In the genomic region with DNA sequence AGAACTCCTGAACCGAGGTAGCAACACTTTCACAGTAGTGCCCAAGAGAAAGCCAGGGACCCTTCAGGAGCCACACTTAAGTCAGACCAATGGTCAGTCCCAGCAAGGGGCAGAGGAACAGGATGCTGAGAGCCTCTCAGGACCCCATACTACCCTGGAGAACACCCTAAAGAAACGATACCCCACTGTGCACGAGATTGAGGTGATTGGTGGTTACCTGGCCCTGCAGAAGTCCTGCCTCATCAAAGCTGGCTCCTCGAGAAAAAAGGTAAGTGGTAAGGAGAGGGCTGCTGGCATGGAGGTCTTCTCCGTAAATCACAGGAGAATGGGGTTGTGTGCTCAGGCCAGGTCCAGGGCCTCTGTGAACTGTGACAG, we compare ENCODE assay signal across 10 mouse cellular contexts. TPM values are rescaled to one million over a fixed set of nuclear protein-coding genes. Genes with fewer than 3 reads are reported as not detected.
DNase-seq lines count a peak whose midpoint lies in the region; ATAC-seq and TF ChIP-seq lines count a peak whose summit lies in the region.
"Had no signal": no experiment of that assay in that cellular context is flagged by ENCODE, and none has a peak within 500 bp of the region (broad histone marks: within the 10 kb centered on the region; RNA-seq: fewer than 3 reads in every experiment).

No protein-coding gene starts in this region.

- no peak for ATAC-seq in forebrain, embryonic 15.5 days (replicated peaks)
- ATAC-seq in megakaryocyte-erythroid progenitor cell, adult 5-6 weeks (replicated peaks; ENCODE audit: low FRiP score, low TSS enrichment, poor library complexity, severe bottlenecking): no peak

- H3K4me1 ChIP-seq in E14TG2a.4 (replicated peaks; ENCODE audit: low read depth, low read length): peaks cover 63% of the 10 kb centered on the region
- H3K4me1 ChIP-seq in forebrain, embryonic 15.5 days: peaks cover 56% of the 10 kb centered on the region
- peaks cover 52% of the 10 kb centered on the region for H3K4me1 ChIP-seq in midbrain, embryonic 10.5 days

- no peak for TF ChIP-seq CTCF in gastrocnemius, adult 2 months (IDR thresholded peaks at IDR 0.05)
- no peak for TF ChIP-seq CTCF in E14TG2a.4 (conservative IDR thresholded peaks at IDR 0.05; ENCODE audit: low read length)

- 81% methylated on average over 5 of the region's 5 CpGs for WGBS in forebrain, embryonic 15.5 days
- WGBS in midbrain, embryonic 10.5 days: 81% methylated on average over 5 of the region's 5 CpGs

- H3K36me3 ChIP-seq in E14TG2a.4 (ENCODE audit: insufficient read depth, low read length): peaks cover 58% of the 10 kb centered on the region
- H3K36me3 ChIP-seq in forebrain, embryonic 15.5 days: peaks cover 4% of the 10 kb centered on the region
- H3K36me3 ChIP-seq in midbrain, embryonic 10.5 days: peaks cover 17% of the 10 kb centered on the region

- no peaks in the 10 kb centered on the region for H3K9me3 ChIP-seq in E14TG2a.4 (ENCODE audit: low read length)
- H3K9me3 ChIP-seq in forebrain, embryonic 15.5 days: no peaks in the 10 kb centered on the region
- no peaks in the 10 kb centered on the region for H3K9me3 ChIP-seq in midbrain, embryonic 10.5 days (replicated peaks)

- H3K9ac ChIP-seq in forebrain, embryonic 15.5 days (replicated peaks): no peak overlapping the region

- DNase-seq in gastrocnemius, adult 2 months: no peak
- DNase-seq in gastrocnemius, adult 18-20 months (ENCODE audit: low spot score): no peak
- no peak for DNase-seq in midbrain, embryonic 10.5 days (ENCODE audit: low spot score)
- DNase-seq in urinary bladder, postnatal 25 days (ENCODE audit: low spot score): no peak
- no peak for DNase-seq in natural killer cell, adult 2 months (ENCODE audit: low spot score in 2 of 2)
- DNase-seq: gastrocnemius, postnatal 10 days; right cerebral cortex, postnatal 14 days had no signal

- peak overlapping the region; percentile 91 for H3K4me3 ChIP-seq in gastrocnemius, adult 2 months
- H3K4me3 ChIP-seq in E14TG2a.4 (replicated peaks; ENCODE audit: low read length): peak overlapping the region; percentile 95
- H3K4me3 ChIP-seq in forebrain, embryonic 15.5 days: peak overlapping the region; percentile 63; the same call in 1 of the 2 replicates
- H3K4me3 ChIP-seq in midbrain, embryonic 10.5 days: peak overlapping the region; percentile 79

- intact Hi-C loops in gastrocnemius, adult 2 months (cut with DNase I): no loop called here

- H3K27me3 ChIP-seq in E14TG2a.4 (ENCODE audit: insufficient read depth, low read length): peaks cover 10% of the 10 kb centered on the region
- H3K27me3 ChIP-seq in forebrain, embryonic 15.5 days: peaks cover 15% of the 10 kb centered on the region; the same call in 1 of the 2 replicates
- peaks cover 25% of the 10 kb centered on the region for H3K27me3 ChIP-seq in midbrain, embryonic 10.5 days (ENCODE audit: low read depth, poor library complexity, severe bottlenecking)

- peak overlapping the region; percentile 98 for H3K4me2 ChIP-seq in forebrain, embryonic 15.5 days (replicated peaks)

- H3K27ac ChIP-seq in gastrocnemius, adult 2 months: peak overlapping the region; percentile 85
- H3K27ac ChIP-seq in forebrain, embryonic 15.5 days (replicated peaks): no peak overlapping the region
- H3K27ac ChIP-seq in midbrain, embryonic 10.5 days (replicated peaks): no peak overlapping the region

RNA-seq across cellular contexts. Expression of gene Tprn, which starts 1.9 kb away (rescaled TPM):
- total RNA-seq in gastrocnemius, adult 2 months (2021): 1 to 10 TPM; 3.1 to 3.5 TPM
- total RNA-seq in gastrocnemius, adult 18-20 months (2021): 1 to 10 TPM; 2.9 to 3.8 TPM
- polyA plus RNA-seq in forebrain, embryonic 15.5 days (2015; fragmentation: Nextera tagmentation; extraction: Ambion mirVana): 15.6 and 16.5 TPM in 2 replicates
- 7.5 and 7.8 TPM in 2 replicates for polyA plus RNA-seq in midbrain, embryonic 10.5 days (2016; fragmentation: Nextera tagmentation; extraction: Ambion mirVana)
- 17.5 and 27.4 TPM in 2 replicates for total RNA-seq in megakaryocyte-erythroid progenitor cell, adult 5-6 weeks (2014; fragmentation: Nextera tagmentation)
- 9.8 and 15.0 TPM in 2 replicates for total RNA-seq in megakaryocyte-erythroid progenitor cell, adult 5-6 weeks (2017)

RNA-seq across cellular contexts. Expression of gene Ssna1, which starts 8.0 kb away (rescaled TPM):
- total RNA-seq in gastrocnemius, adult 2 months (2021): 10 to 100 TPM; 28.0 to 35.5 TPM
- 10 to 100 TPM; 27.9 to 30.9 TPM for total RNA-seq in gastrocnemius, adult 18-20 months (2021)
- 209 and 225 TPM in 2 replicates for polyA plus RNA-seq in forebrain, embryonic 15.5 days (2015; fragmentation: Nextera tagmentation; extraction: Ambion mirVana)
- 243 and 252 TPM in 2 replicates for polyA plus RNA-seq in midbrain, embryonic 10.5 days (2016; fragmentation: Nextera tagmentation; extraction: Ambion mirVana)
- total RNA-seq in megakaryocyte-erythroid progenitor cell, adult 5-6 weeks (2014; fragmentation: Nextera tagmentation): 183 and 205 TPM in 2 replicates
- 81.8 and 104 TPM in 2 replicates for total RNA-seq in megakaryocyte-erythroid progenitor cell, adult 5-6 weeks (2017)

RNA-seq across cellular contexts. Expression of gene Anapc2, which starts 8.0 kb away (rescaled TPM):
- total RNA-seq in gastrocnemius, adult 2 months (2021): 10 to 100 TPM; 29.7 to 32.3 TPM
- total RNA-seq in gastrocnemius, adult 18-20 months (2021): 10 to 100 TPM; 27.6 to 30.4 TPM
- 148 and 150 TPM in 2 replicates for polyA plus RNA-seq in forebrain, embryonic 15.5 days (2015; fragmentation: Nextera tagmentation; extraction: Ambion mirVana)
- polyA plus RNA-seq in midbrain, embryonic 10.5 days (2016; fragmentation: Nextera tagmentation; extraction: Ambion mirVana): 141 and 153 TPM in 2 replicates
- 52.0 and 56.6 TPM in 2 replicates for total RNA-seq in megakaryocyte-erythroid progenitor cell, adult 5-6 weeks (2014; fragmentation: Nextera tagmentation)
- 31.3 and 39.0 TPM in 2 replicates for total RNA-seq in megakaryocyte-erythroid progenitor cell, adult 5-6 weeks (2017)

RNA-seq across cellular contexts. Expression of gene Tmem203, which starts 9.0 kb away (rescaled TPM):
- 10 to 100 TPM; 11.4 to 12.6 TPM for total RNA-seq in gastrocnemius, adult 2 months (2021)
- 10 to 100 TPM; 12.0 to 12.1 TPM for total RNA-seq in gastrocnemius, adult 18-20 months (2021)
- 16.4 and 19.7 TPM in 2 replicates for polyA plus RNA-seq in forebrain, embryonic 15.5 days (2015; fragmentation: Nextera tagmentation; extraction: Ambion mirVana)
- 19.1 and 20.2 TPM in 2 replicates for polyA plus RNA-seq in midbrain, embryonic 10.5 days (2016; fragmentation: Nextera tagmentation; extraction: Ambion mirVana)
- total RNA-seq in megakaryocyte-erythroid progenitor cell, adult 5-6 weeks (2014; fragmentation: Nextera tagmentation): 14.3 and 19.6 TPM in 2 replicates
- total RNA-seq in megakaryocyte-erythroid progenitor cell, adult 5-6 weeks (2017): 4.3 and 9.1 TPM in 2 replicates

RNA-seq across cellular contexts. Expression of gene AL732309.1, which starts 17.6 kb away (rescaled TPM):
- total RNA-seq in gastrocnemius, adult 2 months (2021): 1 to 10 TPM in 1 of 2 experiments, under 1 TPM in 1; 0.86 to 1.2 TPM
- total RNA-seq in gastrocnemius, adult 18-20 months (2021): 1 to 10 TPM; 1.3 to 1.4 TPM
- 6.5 and 6.8 TPM in 2 replicates for polyA plus RNA-seq in forebrain, embryonic 15.5 days (2015; fragmentation: Nextera tagmentation; extraction: Ambion mirVana)
- 7.2 and 8.6 TPM in 2 replicates for polyA plus RNA-seq in midbrain, embryonic 10.5 days (2016; fragmentation: Nextera tagmentation; extraction: Ambion mirVana)
- total RNA-seq in megakaryocyte-erythroid progenitor cell, adult 5-6 weeks (2014; fragmentation: Nextera tagmentation): 15.3 and 21.7 TPM in 2 replicates
- total RNA-seq in megakaryocyte-erythroid progenitor cell, adult 5-6 weeks (2017): 3.3 and 4.9 TPM in 2 replicates
